Mouse (Mus musculus) heart, embryonic 10.5 days (tissue): ENCODE data around the gene Poldip3. TPM values are rescaled to one million over a fixed set of nuclear protein-coding genes. Genes with fewer than 3 reads are reported as not detected.

ENCODE experiments used
- DNase-seq: peaks from one replicate; pipeline ENCODE4 v3.0.0-alpha.2; 2017; ENCODE audit warnings: low spot score
- H3K27ac ChIP-seq: fragments of 300-500 bp; sonication (generic); 2 replicates; pipeline ENCODE4 v1.5.1; 2016; ENCODE audit warnings: mild to moderate bottlenecking
- H3K27me3 ChIP-seq: fragments of 300-500 bp; sonication (generic); 2 replicates; pipeline ENCODE4 v1.6.1; 2016; ENCODE audit warnings: mild to moderate bottlenecking; ENCODE audit not compliant: poor library complexity, insufficient read depth, severe bottlenecking
- H3K36me3 ChIP-seq: fragments of 300-500 bp; sonication (generic); 2 replicates; pipeline ENCODE4 v1.6.1; 2016; ENCODE audit warnings: mild to moderate bottlenecking, moderate library complexity
- H3K4me1 ChIP-seq: fragments of 300-500 bp; sonication (generic); 2 replicates; pipeline ENCODE4 v1.6.1; 2016; ENCODE audit warnings: mild to moderate bottlenecking
- H3K4me3 ChIP-seq: fragments of 300-500 bp; sonication (generic); 2 replicates; pipeline ENCODE4 v1.5.1; 2016; ENCODE audit warnings: mild to moderate bottlenecking, moderate library complexity
- H3K9me3 ChIP-seq: fragments of 300-500 bp; sonication (generic); 2 replicates; pipeline ENCODE4 v1.6.1; 2016; ENCODE audit warnings: mild to moderate bottlenecking, moderate library complexity
- WGBS: fragments of 180-500 bp; shearing (Covaris S2); methylation state at CpG from one replicate; pipeline ENCODE4 v1.1.7; 2016; 5-methylcytosine and 5-hydroxymethylcytosine counted together
- polyA plus RNA-seq: library from polyadenylated mRNA; unstranded; fragments of >200 nt; fragmentation: Nextera tagmentation; extraction: Ambion mirVana; gene quantifications from 2 replicates; pipeline ENCODE4 v1.2.1, GENCODE M21; 2016

Poldip3 gene
- polyA plus RNA-seq, 1 experiment from 2014 or later: 119 TPM

GRCm38 (mm10) chr15:83084022-83084640, 65.1 kb downstream of the Poldip3 start:
- WGBS: 72% methylated on average over 13 of the region's 13 CpGs
- Histone ChIP-seq H3K36me3 (no peaks in the 10 kb centered on the region), H3K27ac (no peak overlapping the region), H3K9me3 (no peaks in the 10 kb centered on the region), H3K27me3 (peaks cover 17% of the 10 kb centered on the region), H3K4me1 (peaks cover 32% of the 10 kb centered on the region), H3K4me3 (no peak overlapping the region)
- DNase-seq: no peak

DNA sequence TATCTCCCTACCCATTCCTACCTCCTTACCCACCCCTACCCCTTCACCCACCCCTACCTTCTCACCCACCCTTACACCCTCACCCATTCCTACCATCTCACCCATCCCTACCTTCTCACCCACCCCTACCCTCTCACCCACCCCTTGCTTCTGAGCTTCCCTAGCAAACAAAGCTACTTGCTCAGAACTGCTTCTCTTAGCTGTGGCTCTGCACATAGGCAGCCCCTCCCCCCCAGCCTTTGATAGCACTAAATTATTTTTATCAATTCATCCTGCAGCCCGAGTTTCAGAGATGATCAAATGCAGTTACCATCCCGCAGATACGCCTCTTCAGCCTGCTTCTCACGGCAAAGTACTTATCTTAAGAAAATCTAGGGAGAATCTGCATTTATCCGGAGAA, 65.7 kb downstream of the Poldip3 start:
- Histone ChIP-seq H3K27ac (no peak overlapping the region), H3K9me3 (no peaks in the 10 kb centered on the region), H3K27me3 (peaks cover 11% of the 10 kb centered on the region; the same call in 1 of the 2 replicates), H3K36me3 (no peaks in the 10 kb centered on the region), H3K4me3 (no peak overlapping the region), H3K4me1 (peaks cover 27% of the 10 kb centered on the region)
- no peak for DNase-seq
- 71% methylated on average over 5 of the region's 5 CpGs for WGBS

Other genes with a start within 250 kb of the Poldip3 start
- 4.0 and 6.0 TPM in 2 replicates for gene Tcf20, start 161.5 kb downstream of the Poldip3 start, polyA plus RNA-seq
- gene Nfam1, start 116.1 kb downstream of the Poldip3 start, polyA plus RNA-seq: 2.0 and 3.4 TPM in 2 replicates
- gene Serhl, start 59.9 kb downstream of the Poldip3 start, polyA plus RNA-seq: 57.6 and 75.6 TPM in 2 replicates
- gene Rrp7a, start 26.6 kb downstream of the Poldip3 start, polyA plus RNA-seq: 52.7 and 64.6 TPM in 2 replicates
- 177 and 178 TPM in 2 replicates for gene Cyb5r3, start 23.2 kb upstream of the Poldip3 start, polyA plus RNA-seq
- not detected in 2 replicates for gene A4galt, start 102.4 kb upstream of the Poldip3 start, polyA plus RNA-seq
- 25.8 and 27.5 TPM in 2 replicates for gene Arfgap3, start 200.9 kb upstream of the Poldip3 start, polyA plus RNA-seq